Mouse (Mus musculus) kidney, embryonic 15.5 days (tissue): Measurements from ENCODE around the gene Vgll4. TPM values are rescaled to one million over a fixed set of nuclear protein-coding genes. Genes with fewer than 3 reads are reported as not detected.

ENCODE experiments used
- ATAC-seq: fragments of 200-750 bp; cut with Nextera tagmentation; replicated peaks from 2 replicates; pipeline ENCODE4 v1.8.0; 2017; ENCODE audit warnings: moderate TSS enrichment; ENCODE audit not compliant: low FRiP score
- H3K27ac ChIP-seq: fragments of 300-500 bp; sonication (generic); 2 replicates; pipeline ENCODE4 v1.5.1; 2015; ENCODE audit warnings: mild to moderate bottlenecking, inconsistent platforms
- H3K27me3 ChIP-seq: fragments of 300-500 bp; sonication (generic); 2 replicates; pipeline ENCODE4 v1.6.1; 2015; ENCODE audit warnings: inconsistent platforms
- H3K36me3 ChIP-seq: fragments of 300-500 bp; sonication (generic); 2 replicates; pipeline ENCODE4 v1.6.1; 2015; ENCODE audit warnings: inconsistent platforms
- H3K4me1 ChIP-seq: fragments of 300-500 bp; sonication (generic); 2 replicates; pipeline ENCODE4 v1.6.1; 2015; ENCODE audit warnings: inconsistent platforms
- H3K4me2 ChIP-seq: fragments of 300-500 bp; sonication (generic); 2 replicates; pipeline ENCODE4 v1.6.1; 2015; ENCODE audit warnings: moderate library complexity, mild to moderate bottlenecking, inconsistent platforms
- H3K4me3 ChIP-seq: fragments of 300-500 bp; sonication (generic); replicated peaks from 2 replicates; pipeline ENCODE4 v1.5.1; 2015; ENCODE audit warnings: mild to moderate bottlenecking, inconsistent platforms
- H3K9ac ChIP-seq: fragments of 300-500 bp; sonication (generic); 2 replicates; pipeline ENCODE4 v1.6.1; 2015; ENCODE audit warnings: mild to moderate bottlenecking, inconsistent platforms
- H3K9me3 ChIP-seq: fragments of 300-500 bp; sonication (generic); replicated peaks from 2 replicates; pipeline ENCODE4 v1.6.1; 2016; ENCODE audit warnings: inconsistent platforms
- WGBS: fragments of 180-500 bp; shearing (Covaris S2); methylation state at CpG from one replicate; pipeline ENCODE4 v1.1.7; 2015; ENCODE audit warnings: mixed read lengths; 5-methylcytosine and 5-hydroxymethylcytosine counted together
- polyA plus RNA-seq: library from polyadenylated mRNA; unstranded; fragments of >200 nt; fragmentation: Nextera tagmentation; extraction: Ambion mirVana; gene quantifications from 2 replicates; pipeline ENCODE4 v1.2.1, GENCODE M21; 2015

The Vgll4 gene
- polyA plus RNA-seq, 1 experiment from 2014 or later, result 110 TPM

DNA sequence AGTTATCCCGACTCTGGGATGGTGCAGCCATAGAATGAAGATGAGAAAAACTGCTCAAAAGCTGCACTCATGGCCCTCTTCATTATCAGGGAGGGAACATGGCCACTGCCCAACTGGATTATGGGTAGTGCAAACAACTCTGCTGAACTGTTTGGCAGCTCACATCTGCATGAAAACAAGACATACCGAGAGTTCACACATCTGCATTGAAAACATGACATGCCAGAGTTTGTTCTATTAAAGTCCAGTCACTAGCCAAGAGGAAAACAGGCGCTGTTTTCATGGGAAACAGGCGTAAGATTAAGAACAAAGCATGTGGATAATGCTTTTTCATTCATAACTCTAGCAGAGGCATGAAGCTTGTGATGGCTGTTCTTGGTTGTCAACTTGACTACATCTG is 56.7 kb downstream of the Vgll4 start:
- H3K36me3 ChIP-seq, result 0 out of 2 replicates have a peak, but pooled peaks cover 6% of the 10 kb centered on the region
- H3K27me3 ChIP-seq, result no peaks in the 10 kb centered on the region
- peaks cover 79% of the 10 kb centered on the region for H3K4me1 ChIP-seq
- H3K27ac ChIP-seq, result 0 out of 2 replicates have a peak overlapping the region, but pooled peaks have one; percentile 54
- H3K9me3 ChIP-seq, result no peaks in the 10 kb centered on the region
- no peak overlapping the region for H3K9ac ChIP-seq
- 54% methylated on average over 4 of the region's 4 CpGs for WGBS
- no peak overlapping the region for H3K4me2 ChIP-seq
- no peak for ATAC-seq
- no peak overlapping the region for H3K4me3 ChIP-seq

DNA sequence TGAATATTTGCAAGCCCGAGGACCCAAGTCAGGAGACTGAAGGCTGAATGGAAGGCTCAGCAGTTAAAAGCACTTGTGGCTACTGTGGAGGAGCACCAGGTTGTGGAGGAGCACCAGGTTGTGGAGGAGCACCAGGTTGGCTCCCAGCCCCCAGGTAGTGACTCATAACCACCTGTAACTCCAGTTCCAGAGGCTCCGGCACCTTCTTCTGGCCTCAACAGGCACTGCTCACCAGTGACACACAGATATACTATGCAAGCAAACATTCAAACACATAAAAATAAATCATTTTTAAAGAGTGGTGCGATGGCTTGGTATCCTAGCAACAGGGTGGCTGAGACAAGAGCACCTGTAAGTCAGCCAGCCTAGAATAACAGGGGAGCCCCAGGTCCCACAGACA is 58.3 kb downstream of the Vgll4 start:
- no peak overlapping the region for H3K4me3 ChIP-seq
- no peak overlapping the region for H3K27ac ChIP-seq
- peaks cover 69% of the 10 kb centered on the region for H3K4me1 ChIP-seq
- 0 out of 2 replicates have a peak, but pooled peaks cover 6% of the 10 kb centered on the region for H3K36me3 ChIP-seq
- no peaks in the 10 kb centered on the region for H3K27me3 ChIP-seq
- no peak overlapping the region for H3K4me2 ChIP-seq
- H3K9ac ChIP-seq, result no peak overlapping the region
- H3K9me3 ChIP-seq, result no peaks in the 10 kb centered on the region
- no peak for ATAC-seq
- 55% methylated on average over 3 of the region's 3 CpGs for WGBS

DNA sequence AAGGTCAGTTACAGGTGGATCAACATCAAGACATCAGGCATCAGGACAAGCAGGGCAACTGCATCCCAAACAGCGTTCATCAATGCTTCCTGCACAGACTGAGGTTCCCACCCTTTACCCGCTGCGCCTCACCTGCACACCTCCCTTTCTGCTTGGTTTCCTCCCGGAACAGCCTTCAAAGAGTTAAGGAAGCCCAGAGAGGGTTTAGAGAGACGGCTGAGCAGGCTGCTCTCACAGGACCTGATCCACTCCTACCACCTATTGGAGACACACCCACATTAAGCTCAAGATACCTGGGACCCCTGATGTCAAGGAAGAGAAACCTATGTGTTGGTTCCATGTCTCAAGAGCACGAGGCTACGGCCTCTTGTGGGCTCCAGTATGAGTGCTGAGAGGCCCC is 60.0 kb downstream of the Vgll4 start:
- no peak overlapping the region for H3K27ac ChIP-seq
- H3K4me3 ChIP-seq, result no peak overlapping the region
- no peak for ATAC-seq
- no peaks in the 10 kb centered on the region for H3K27me3 ChIP-seq
- WGBS, result 64% methylated on average over 7 of the region's 7 CpGs
- no peak overlapping the region for H3K4me2 ChIP-seq
- H3K4me1 ChIP-seq, result peaks cover 61% of the 10 kb centered on the region
- H3K9me3 ChIP-seq, result no peaks in the 10 kb centered on the region
- H3K9ac ChIP-seq, result no peak overlapping the region
- 0 out of 2 replicates have a peak, but pooled peaks cover 9% of the 10 kb centered on the region for H3K36me3 ChIP-seq

DNA sequence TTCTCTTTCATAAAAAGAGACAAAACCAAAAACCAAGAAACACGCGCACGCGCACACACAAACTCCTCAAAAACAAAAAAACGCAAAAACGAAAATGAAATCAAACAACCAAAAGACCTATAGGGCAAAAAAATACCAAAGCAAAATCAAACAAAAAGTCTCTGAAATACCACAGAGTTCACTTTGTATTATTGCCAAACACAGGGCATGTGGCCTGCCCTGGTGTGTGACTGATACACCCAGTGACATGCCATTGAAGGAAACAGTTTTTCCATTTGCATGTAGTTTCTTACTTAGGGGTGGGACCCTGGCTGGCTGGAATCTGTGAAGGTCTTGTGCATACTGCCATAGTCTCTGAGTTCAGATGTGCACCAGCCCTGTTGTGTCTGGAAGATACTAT is 62.3 kb downstream of the Vgll4 start:
- no peak overlapping the region for H3K27ac ChIP-seq
- H3K4me3 ChIP-seq, result no peak overlapping the region
- H3K27me3 ChIP-seq, result no peaks in the 10 kb centered on the region
- no peak for ATAC-seq
- peaks cover 61% of the 10 kb centered on the region for H3K4me1 ChIP-seq
- H3K9me3 ChIP-seq, result no peaks in the 10 kb centered on the region
- H3K4me2 ChIP-seq, result no peak overlapping the region
- 0 out of 2 replicates have a peak, but pooled peaks cover 9% of the 10 kb centered on the region for H3K36me3 ChIP-seq
- no peak overlapping the region for H3K9ac ChIP-seq
- WGBS, result 95% methylated on average over 6 of the region's 6 CpGs

DNA sequence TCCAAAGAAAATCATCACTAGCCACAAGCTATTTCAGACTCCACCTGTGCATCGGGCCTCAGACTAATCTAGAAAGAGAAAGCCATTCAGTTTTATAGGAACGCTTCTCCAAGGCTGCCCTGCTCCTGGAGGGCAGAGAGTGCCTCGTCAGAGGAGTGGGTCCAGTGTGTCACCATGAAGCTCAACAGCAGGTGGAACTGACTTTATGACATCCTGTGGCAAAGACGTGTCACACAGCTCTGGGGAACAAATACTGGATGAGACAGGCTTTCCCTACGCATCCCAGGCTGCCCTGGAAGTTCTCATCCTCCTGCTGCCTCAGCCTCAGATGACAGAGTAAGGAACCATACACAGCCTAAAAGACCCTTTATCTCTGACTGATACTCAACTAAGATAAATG is 63.6 kb downstream of the Vgll4 start:
- WGBS, result 56% methylated on average over 5 of the region's 5 CpGs
- Histone ChIP-seq H3K4me3 (no peak overlapping the region), H3K4me1 (peaks cover 61% of the 10 kb centered on the region), H3K9ac (no peak overlapping the region), H3K36me3 (0 out of 2 replicates have a peak, but pooled peaks cover 9% of the 10 kb centered on the region), H3K9me3 (no peaks in the 10 kb centered on the region), H3K27me3 (no peaks in the 10 kb centered on the region), H3K4me2 (no peak overlapping the region), H3K27ac (no peak overlapping the region)
- ATAC-seq, result no peak

DNA sequence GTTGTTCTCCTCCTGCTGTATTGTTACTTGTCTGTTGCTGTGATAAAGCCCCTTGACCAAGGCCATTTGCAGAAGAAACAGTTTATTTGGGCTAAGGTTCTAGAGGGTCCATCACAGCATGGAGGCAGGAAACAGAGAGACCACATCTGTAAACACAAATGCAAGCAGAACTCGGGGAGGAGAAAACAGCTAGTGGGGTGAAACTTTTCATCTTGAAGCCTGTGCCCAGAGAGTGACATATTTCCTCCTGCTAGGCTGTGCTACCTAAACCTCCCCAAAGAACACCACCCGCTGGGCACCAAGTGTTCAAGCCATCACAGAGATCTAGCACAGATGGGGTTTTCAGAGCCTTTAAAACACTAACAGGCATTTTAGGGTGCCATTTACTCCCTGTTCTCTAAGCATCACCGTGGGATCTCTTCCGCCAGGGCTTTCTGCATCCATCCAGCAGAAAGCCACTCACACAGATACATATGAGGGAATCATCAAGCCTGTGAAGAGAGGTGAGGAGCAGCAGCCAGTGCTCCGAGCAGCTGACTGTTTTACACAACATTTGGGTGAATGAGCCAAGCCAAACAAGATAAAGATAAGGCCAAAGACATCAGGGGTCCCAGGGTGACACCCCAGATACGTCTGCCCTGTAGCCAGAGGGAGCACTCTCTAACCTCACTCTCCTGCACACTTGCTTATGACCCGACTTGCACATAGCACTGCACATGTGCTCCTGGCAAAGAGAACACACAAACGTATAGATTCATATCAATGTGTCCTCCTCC is 64.4 kb downstream of the Vgll4 start:
- Histone ChIP-seq H3K4me1 (peaks cover 67% of the 10 kb centered on the region), H3K27me3 (no peaks in the 10 kb centered on the region), H3K9me3 (no peaks in the 10 kb centered on the region), H3K4me2 (no peak overlapping the region), H3K36me3 (0 out of 2 replicates have a peak, but pooled peaks cover 9% of the 10 kb centered on the region), H3K9ac (no peak overlapping the region), H3K4me3 (no peak overlapping the region), H3K27ac (no peak overlapping the region)
- no peak for ATAC-seq
- 65% methylated on average over 8 of the region's 8 CpGs for WGBS

DNA sequence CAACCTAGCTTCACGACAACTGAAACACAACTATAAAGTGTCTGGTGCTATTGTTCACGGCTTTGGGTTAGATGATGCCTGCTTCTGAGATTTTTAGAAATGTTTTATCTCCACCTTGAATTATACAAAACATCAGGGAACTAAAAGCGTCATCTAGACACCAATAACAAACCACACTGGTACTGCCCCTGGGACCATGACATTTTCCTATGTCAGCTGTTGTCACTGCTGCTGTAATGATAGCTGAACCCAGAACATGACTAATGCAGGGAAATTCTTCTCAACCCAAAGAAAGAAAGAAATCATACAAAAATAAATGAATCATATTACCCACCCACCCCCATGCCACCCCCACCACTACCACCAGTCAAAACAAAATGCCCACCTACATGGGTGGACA is 65.0 kb downstream of the Vgll4 start:
- ATAC-seq, result no peak
- peaks cover 71% of the 10 kb centered on the region for H3K4me1 ChIP-seq
- no peak overlapping the region for H3K4me2 ChIP-seq
- no peaks in the 10 kb centered on the region for H3K27me3 ChIP-seq
- WGBS, result 88% methylated on average over 3 of the region's 3 CpGs
- H3K9me3 ChIP-seq, result no peaks in the 10 kb centered on the region
- H3K9ac ChIP-seq, result no peak overlapping the region
- H3K36me3 ChIP-seq, result 0 out of 2 replicates have a peak, but pooled peaks cover 9% of the 10 kb centered on the region
- no peak overlapping the region for H3K27ac ChIP-seq
- no peak overlapping the region for H3K4me3 ChIP-seq

DNA sequence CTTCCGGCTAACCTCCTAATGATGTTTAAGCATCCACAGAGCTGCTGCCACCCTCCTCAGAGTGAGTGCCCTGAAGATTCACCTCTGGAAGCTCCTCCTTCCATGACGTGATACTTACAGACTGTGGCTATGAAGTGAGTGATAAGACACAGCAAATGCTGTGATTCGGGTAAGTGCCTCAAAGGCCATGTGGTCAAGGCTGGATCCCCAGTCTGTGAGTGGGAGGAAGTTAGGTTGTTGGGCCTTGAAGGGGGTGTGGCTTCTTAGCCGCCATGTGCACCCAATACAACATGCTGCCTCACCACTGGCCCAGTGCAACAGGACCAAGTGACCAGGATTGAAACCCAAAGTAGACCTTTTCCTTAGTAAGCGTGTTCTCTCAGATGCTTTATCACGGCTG is 65.6 kb downstream of the Vgll4 start:
- H3K27me3 ChIP-seq, result no peaks in the 10 kb centered on the region
- 60% methylated on average over 6 of the region's 6 CpGs for WGBS
- ATAC-seq, result no peak
- peaks cover 8% of the 10 kb centered on the region; the same call in 1 of the 2 replicates for H3K36me3 ChIP-seq
- H3K4me2 ChIP-seq, result no peak overlapping the region
- no peak overlapping the region for H3K4me3 ChIP-seq
- no peaks in the 10 kb centered on the region for H3K9me3 ChIP-seq
- H3K4me1 ChIP-seq, result peaks cover 73% of the 10 kb centered on the region
- H3K9ac ChIP-seq, result no peak overlapping the region
- no peak overlapping the region for H3K27ac ChIP-seq

DNA sequence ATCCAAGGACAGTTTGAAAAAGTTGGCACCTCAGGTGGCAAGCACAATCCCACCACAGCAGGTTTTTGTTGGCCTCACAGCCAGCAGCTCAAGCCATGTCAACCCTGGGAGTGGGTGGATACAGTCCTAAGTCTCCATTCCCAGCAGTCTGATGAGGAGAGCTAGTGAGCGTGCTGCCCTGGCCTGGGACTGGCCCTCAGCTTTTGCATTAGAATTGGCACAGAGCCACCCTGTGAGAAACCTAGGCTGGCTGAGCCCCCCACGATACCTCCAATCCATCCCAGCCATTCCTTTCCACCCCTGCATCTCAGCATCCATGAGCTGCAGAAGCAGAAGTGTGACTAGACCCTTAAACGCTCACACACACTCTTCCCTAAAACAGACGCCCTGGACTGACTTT is 67.9 kb downstream of the Vgll4 start:
- peak overlapping the region; percentile 42 for H3K4me2 ChIP-seq
- peaks cover 70% of the 10 kb centered on the region for H3K4me1 ChIP-seq
- no peaks in the 10 kb centered on the region for H3K9me3 ChIP-seq
- WGBS, result 20% methylated on average over 4 of the region's 4 CpGs
- no peaks in the 10 kb centered on the region for H3K27me3 ChIP-seq
- H3K9ac ChIP-seq, result 0 out of 2 replicates have a peak overlapping the region, but pooled peaks have one; percentile 22
- H3K27ac ChIP-seq, result peak overlapping the region; percentile 84
- H3K4me3 ChIP-seq, result no peak overlapping the region
- ATAC-seq, result no peak
- peaks cover 24% of the 10 kb centered on the region for H3K36me3 ChIP-seq

DNA sequence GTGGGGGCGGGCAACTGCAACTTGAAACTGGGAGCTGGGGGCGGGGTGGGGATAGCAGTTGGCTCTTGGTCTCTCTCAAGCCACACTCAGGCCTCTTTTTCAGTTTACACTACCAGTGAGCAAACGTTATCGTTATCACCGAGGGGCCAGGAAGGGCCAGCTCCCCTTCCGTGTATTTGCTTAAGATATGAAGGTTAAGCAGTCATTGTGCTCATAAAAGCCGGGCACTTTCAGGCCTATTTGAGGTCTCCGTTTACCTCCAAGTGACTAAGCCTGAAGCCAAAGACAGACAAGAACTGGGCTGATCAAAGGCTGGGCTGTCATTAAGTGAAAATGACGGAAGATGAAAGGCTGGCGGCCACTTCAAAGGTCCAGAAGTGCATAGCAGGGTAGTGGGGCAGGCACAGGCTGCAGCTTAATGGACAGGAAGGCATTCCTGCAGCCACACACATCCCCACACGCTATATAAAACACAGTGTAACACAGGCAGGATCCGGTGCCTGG is 68.4 kb downstream of the Vgll4 start:
- WGBS, result 5% methylated on average over 12 of the region's 12 CpGs
- peaks cover 73% of the 10 kb centered on the region for H3K4me1 ChIP-seq
- peak; percentile 57 for ATAC-seq

DNA sequence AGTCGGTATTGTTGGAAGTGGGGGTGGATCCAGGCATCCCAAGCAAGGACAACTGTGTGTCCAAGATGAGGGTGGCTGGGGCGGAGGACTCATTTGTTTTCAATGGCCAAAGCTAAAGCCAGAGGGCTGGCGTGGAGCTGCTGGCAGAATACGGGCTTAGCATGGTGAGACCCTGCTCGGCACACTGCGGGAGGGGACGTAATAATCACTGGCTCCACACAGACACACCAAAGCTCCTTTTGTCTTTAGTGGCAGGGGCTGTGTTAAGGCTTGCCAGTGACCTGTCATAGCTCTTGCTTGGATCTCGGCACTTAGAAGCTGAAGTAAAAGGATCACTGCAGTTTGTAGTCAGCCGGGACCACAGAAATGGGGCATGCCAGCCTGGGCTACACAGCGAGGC is 69.6 kb downstream of the Vgll4 start:
- peaks cover 36% of the 10 kb centered on the region for H3K36me3 ChIP-seq
- WGBS, result 22% methylated on average over 10 of the region's 10 CpGs
- peak; percentile 11; the same call in 1 of the 2 replicates for ATAC-seq
- H3K9me3 ChIP-seq, result no peaks in the 10 kb centered on the region
- H3K4me3 ChIP-seq, result peak overlapping the region; percentile 9
- H3K4me2 ChIP-seq, result peak overlapping the region; percentile 44
- peaks cover 64% of the 10 kb centered on the region for H3K4me1 ChIP-seq
- H3K27me3 ChIP-seq, result no peaks in the 10 kb centered on the region
- H3K9ac ChIP-seq, result no peak overlapping the region
- peak overlapping the region; percentile 87 for H3K27ac ChIP-seq

More for the DNA sequence above, 68.4 kb downstream of the Vgll4 start:
- H3K27ac ChIP-seq, result peak overlapping the region; percentile 84
- no peak overlapping the region for H3K4me3 ChIP-seq
- H3K9ac ChIP-seq, result 0 out of 2 replicates have a peak overlapping the region, but pooled peaks have one; percentile 22
- no peaks in the 10 kb centered on the region for H3K27me3 ChIP-seq
- no peaks in the 10 kb centered on the region for H3K9me3 ChIP-seq
- peaks cover 30% of the 10 kb centered on the region for H3K36me3 ChIP-seq
- peak overlapping the region; percentile 42 for H3K4me2 ChIP-seq

DNA sequence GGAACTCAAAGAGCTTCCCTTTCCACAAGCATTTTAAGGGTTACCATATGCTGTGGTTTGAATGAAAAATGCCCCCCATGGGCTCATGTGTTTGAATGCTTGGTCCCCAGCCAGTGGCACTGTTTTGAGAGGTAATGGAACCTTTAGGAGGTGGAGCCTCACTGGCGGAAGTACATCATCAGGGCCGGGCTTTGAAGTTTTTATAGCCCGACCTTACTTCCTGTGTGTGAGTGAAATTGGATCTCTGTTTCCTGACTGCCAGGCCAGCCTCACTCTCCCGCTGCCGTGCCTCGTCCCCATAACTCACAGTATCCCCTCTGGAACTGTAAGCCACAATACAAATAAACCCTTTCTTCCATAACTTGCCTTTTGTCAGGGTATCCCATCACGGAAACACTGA is 70.1 kb downstream of the Vgll4 start:
- Histone ChIP-seq H3K27ac (peak overlapping the region; percentile 87), H3K4me1 (peaks cover 63% of the 10 kb centered on the region), H3K27me3 (no peaks in the 10 kb centered on the region), H3K9ac (no peak overlapping the region), H3K4me3 (peak overlapping the region; percentile 9), H3K4me2 (peak overlapping the region; percentile 44), H3K9me3 (no peaks in the 10 kb centered on the region), H3K36me3 (peaks cover 38% of the 10 kb centered on the region)
- 3% methylated on average over 7 of the region's 7 CpGs for WGBS
- ATAC-seq, result peak; percentile 64
